Mouse (Mus musculus) spleen, adult 12 weeks (tissue): Measurements from ENCODE around the gene Atg4a-ps.
"Not testable (repeated sequence)": the region's sequence is repeated elsewhere in the genome, so short reads cannot be mapped to it uniquely, and the experiment has no call there.

Experiments used
- DNase-seq: peaks from one replicate; pipeline ENCODE4 v3.0.0; 2022; ENCODE audit warnings: low spot score

Gene Atg4a-ps

DNA sequence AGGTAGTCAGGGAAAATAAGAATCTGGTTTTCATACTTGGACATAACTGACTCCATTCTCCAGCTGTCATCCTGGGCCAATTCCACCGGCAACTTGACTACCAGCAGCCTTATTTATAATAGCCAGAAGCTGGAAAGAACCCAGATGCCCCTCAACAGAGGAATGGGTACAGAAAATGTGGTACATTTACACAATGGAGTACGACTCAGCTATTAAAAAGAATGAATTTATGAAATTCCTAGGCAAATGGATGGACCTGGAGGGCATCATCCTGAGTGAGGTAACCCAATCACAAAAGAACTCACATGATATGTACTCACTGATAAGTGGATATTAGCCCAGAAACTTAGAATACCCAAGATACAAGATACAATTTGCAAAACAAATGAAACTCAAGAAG lies at the start of gene Atg4a-ps:
TSS of gene Atg4a-ps (minus strand) at position 101 of the 400 bp plus-strand sequence.
- DNase-seq, result not testable (repeated sequence)

DNA sequence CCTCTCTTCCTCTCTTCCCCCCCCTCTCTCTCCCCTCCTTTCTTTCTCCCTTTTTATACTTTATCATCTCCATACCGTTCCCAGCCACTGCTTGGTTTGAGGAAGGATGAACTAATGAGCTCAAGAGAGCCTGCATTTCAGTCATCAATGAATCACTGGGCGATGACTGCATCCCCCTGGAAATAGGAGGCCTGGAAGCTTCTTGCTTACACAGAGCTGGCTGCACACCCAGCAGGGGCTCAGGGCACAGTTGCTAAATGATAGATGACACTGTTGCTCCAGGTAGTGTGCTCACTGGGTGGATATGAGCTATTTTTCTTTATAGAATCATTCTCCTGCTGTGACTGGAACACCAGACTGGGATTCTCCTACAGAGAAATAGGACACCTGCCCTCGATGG lies 49.7 kb upstream of the Atg4a-ps start:
- no peak for DNase-seq

DNA sequence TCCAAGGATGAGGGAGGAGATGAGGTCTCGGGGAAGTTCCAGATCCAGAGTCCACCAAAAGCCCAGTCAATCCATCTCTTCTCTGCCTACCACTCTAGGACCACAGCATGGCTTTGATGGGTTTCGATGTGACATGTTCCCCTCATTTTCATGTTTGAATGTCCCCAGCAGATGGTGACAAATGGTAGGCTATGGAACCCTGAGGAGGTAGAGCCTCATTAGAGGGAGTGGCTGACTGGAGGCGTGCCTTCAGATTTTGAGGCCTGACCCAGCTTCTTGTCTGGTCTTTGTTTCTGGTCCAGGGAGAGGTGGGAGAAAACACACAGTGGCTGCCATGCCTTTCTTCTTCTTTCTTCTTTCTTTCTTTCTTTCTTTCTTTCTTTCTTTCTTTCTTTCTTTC lies 44.6 kb upstream of the Atg4a-ps start:
- DNase-seq, result no peak

- no peak for DNase-seq
Observed at GRCm38 (mm10) chr3:103689043-103689442, 43.2 kb upstream of the Atg4a-ps start.

DNA sequence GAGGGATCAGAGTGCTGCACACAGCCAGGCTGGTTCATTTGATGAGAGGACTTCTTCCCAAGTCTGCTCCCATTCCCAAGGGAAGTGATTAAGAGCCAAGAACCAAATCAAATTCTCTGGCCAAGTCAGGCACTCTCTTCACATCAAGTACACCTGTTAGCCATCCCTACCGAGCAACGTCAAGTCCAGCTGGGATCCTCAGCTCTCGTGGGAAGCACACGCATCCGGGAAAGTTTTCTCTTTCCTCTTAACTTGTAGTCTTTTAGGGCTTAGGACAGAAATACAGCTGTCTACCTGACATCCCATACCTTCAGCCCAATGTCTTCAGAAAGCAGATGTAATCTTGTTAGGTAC lies 38.1 kb upstream of the Atg4a-ps start:
- no peak for DNase-seq

- DNase-seq, result no peak
Observed at GRCm38 (mm10) chr3:103683234-103683965, 37.5 kb upstream of the Atg4a-ps start.

DNA sequence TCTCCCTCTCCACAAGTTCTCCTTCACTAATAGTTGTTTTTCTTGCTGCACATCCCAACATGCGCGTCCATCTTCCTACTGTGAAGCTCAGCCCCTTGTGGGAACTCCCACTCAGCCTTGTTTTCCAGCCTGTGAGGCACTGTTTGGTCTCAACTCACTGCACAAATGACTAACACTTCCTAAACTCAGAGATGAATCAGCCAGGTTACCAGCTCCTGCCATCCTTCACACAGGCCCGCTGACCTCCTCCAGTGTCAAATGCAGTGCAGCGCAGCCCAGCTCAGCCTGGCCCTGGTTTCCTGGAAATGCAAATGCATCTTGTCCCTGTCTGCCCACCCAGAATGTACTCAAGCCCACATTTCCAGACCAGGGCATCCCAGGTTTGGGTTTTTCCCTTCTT lies 36.6 kb upstream of the Atg4a-ps start:
- no peak for DNase-seq

- no peak for DNase-seq
Observed at GRCm38 (mm10) chr3:103678811-103679210, 32.9 kb upstream of the Atg4a-ps start.

- DNase-seq, result no peak
Observed at GRCm38 (mm10) chr3:103672716-103673115, 26.8 kb upstream of the Atg4a-ps start.

- no peak for DNase-seq
Observed at GRCm38 (mm10) chr3:103672113-103672512, 26.2 kb upstream of the Atg4a-ps start.

GRCm38 (mm10) chr3:103663385-103663784 lies 17.5 kb upstream of the Atg4a-ps start:
- DNase-seq, result no peak

- DNase-seq, result no peak
Observed at GRCm38 (mm10) chr3:103661714-103662113, 15.8 kb upstream of the Atg4a-ps start.

DNA sequence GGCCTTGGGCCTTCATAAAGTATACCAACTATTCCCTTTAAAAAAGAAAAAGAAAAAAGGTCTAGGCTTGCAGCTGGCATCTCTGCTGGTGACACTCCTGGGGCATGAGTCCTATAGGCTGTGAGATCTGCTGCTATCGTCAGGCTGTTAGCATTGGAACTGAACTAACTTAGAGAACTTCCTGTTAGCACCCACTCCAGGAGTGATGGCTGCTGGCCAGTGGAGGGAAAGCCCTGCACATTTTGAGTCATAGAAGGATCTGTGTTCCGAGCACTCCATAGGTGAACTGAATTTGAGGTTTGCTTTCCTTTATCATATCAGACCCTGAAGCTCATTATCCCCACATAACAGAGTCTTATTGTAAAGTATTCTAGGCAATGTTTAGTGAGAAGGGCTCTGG lies 14.1 kb upstream of the Atg4a-ps start:
- DNase-seq, result no peak

DNA sequence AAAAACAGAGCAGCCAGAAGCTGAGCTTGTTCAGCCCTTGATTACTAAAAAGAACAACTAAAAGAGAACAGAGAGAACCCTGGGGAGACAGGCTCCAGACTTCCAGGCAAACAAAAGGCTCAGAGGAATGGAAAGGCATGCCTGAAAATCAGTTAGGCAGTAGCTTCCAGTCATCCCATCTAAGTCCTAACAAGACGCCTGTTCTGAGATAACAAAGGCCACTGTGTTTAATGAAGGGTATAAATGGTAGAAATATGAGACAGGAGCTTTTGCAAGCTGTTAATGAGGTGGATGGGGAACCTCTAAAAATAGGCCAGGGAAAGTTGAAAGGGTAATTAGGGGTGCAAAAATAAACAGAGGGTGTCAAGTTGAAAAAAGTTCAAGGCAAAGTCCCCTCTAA lies 4.5 kb upstream of the Atg4a-ps start:
- DNase-seq, result no peak

DNA sequence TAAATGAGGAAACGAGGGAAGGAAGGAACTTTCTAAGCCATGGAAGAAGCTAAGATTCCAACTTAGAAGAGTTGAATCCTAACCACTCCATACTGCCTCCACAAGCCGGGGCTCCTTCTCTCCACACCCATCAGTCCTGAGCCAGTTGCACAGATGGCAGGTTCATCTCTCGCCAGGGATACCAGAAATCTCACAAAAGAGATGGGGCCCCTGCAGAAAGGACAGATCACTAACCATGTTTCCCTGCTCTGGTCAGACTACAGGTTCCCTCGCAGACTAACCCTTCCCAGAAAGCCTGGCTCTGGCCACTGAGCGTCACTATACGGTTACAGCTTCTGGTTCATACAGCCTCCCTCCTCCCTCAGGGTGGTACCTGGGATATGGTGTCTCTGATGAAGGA lies 3.8 kb upstream of the Atg4a-ps start:
- DNase-seq, result no peak

DNA sequence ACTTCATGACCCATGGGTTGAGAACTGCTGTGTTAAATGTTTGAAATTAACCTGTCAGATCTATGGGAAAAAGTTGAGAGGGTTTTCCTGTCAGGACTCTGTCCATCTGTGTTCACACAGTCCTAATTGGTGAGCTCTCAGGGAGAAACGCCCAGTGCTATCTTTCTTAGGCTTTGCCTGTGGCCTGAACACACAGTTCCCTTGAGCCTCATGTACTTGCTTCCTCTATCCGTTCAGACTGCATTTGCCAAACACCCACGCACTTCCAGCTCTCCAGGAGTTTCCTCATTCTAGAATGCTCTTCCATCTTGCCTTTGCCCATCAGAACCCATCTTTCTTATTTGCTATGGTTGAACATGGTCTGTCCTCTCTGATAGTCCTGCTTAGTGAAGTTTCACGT lies 2.6 kb upstream of the Atg4a-ps start:
- no peak for DNase-seq

DNA sequence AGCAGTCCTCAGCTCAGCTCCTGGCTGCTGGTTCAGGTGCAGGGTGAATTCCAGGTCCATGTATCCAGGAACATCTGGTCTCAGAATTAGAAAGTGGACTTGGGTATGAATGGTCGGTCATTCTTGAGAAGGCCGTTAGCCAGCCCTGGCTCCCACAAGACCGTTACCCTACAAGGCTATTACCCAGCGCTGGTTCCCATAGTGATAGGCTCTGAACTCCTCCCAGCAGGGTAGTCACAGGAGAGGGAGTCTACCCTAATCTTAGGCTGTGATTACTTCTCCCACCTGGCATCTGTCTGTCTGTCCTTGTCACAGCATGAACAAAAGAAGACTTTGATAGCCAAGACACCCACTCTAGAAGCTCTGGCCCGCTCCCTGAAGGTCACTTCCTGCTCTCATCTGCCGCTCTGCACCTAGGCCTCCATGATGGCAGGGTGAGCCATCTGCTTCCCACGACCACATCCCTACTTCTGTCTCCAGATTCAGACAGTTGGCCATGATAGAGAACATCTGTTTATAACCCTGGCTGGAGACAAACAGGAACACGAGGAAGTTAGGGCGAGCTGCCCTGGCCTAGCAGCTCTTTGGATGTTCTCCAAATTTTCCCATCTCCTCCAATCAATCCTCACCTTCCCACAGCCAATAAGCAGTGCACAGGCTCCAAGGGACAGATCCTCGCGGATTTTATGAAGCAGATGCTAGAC lies 1.4 kb upstream of the Atg4a-ps start:
- DNase-seq, result no peak

- DNase-seq, result no peak
Observed at GRCm38 (mm10) chr3:103641301-103641700, 4.6 kb downstream of the Atg4a-ps start.

GRCm38 (mm10) chr3:103640226-103640803 lies 5.6 kb downstream of the Atg4a-ps start:
- no peak for DNase-seq

GRCm38 (mm10) chr3:103637641-103638040 lies 8.2 kb downstream of the Atg4a-ps start:
- no peak for DNase-seq

DNA sequence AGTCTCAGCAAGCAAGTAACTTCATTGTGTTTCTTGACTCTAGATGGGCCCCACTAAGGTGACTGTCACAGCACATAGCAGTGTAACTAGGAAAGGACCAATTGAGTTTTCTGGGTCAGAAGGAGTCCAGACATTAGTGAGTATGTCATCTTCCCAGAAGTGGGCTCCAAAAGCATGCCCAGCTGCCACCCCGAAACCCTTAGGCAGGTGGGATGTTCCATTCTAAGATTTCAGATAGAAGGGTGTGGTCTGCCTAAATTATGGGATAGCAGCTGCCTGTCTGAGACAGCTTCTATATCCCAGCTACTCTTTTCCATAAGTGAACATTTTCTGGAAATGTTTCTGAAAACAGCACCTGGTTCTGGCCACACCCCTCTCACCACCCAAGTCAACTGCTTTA lies 11.6 kb downstream of the Atg4a-ps start:
- DNase-seq, result no peak

GRCm38 (mm10) chr3:103633831-103634230 lies 12.0 kb downstream of the Atg4a-ps start:
- no peak for DNase-seq

GRCm38 (mm10) chr3:103633124-103633523 lies 12.7 kb downstream of the Atg4a-ps start:
- DNase-seq, result no peak
